Mouse (Mus musculus) liver, embryonic 14.5 days (tissue): ENCODE data around the gene Eps8.

ENCODE experiments used
- CTCF ChIP-seq: IDR thresholded peaks from 2 replicates; pipeline ENCODE4 v1.5.1; 2016; ENCODE audit warnings: antibody characterized with exemption, low read depth, control low read depth
- EP300 ChIP-seq: IDR thresholded peaks from 2 replicates; pipeline ENCODE4 v1.6.1; 2016; ENCODE audit warnings: antibody characterized with exemption, low read depth

DNA sequence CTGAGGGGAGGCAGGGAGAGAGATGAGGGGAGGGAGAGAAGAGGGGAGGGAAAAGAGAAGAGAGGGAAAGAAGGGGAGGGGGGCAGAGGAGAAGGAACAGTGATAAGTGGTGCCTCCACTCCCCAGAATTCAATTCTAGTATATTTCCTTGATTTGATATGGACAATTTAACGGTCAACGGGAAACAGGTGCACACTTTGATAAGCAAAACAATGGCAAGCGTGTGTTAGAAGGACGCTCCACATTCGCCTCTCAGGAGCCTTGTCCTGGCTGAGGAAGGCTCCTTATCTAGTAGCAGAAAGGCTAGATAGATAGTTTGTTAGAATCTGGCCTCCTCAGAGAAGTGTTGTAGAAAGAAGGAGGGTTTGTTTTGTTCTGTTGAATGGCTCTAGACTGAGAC, 141.9 kb downstream of the Eps8 start:
- TF ChIP-seq EP300 (peak; percentile 66), CTCF (no peak)
